Mouse (Mus musculus): ENCODE data around the gene Tspan9. TPM values are rescaled to one million over a fixed set of nuclear protein-coding genes. Genes with fewer than 3 reads are reported as not detected.
A peak's percentile ranks its signal among the peaks of the same experiment; 100 is the strongest.

The Tspan9 gene
- total and polyA plus RNA-seq, 2 experiments from 2014 or later = 105 to 332 TPM

GRCm38 (mm10) chr6:127987374-127987773, 156.0 kb downstream of the Tspan9 start:
- peak overlapping the region; percentile 96 for H3K27ac ChIP-seq (ENCODE audit: low read depth)
- no peak overlapping the region for H3K9ac ChIP-seq (replicated peaks; ENCODE audit: low read depth, low read length)
- 0 out of 2 replicates have a peak, but pooled peaks cover 4% of the 10 kb centered on the region for H3K36me3 ChIP-seq (replicated peaks; ENCODE audit: control insufficient read depth, insufficient read depth, low read length)
- no peak overlapping the region for H3K4me2 ChIP-seq (ENCODE audit: low read depth, low read length)
- 55% methylated on average over 14 of the region's 14 CpGs for WGBS
- no peak for TF ChIP-seq CTCF (IDR thresholded peaks at IDR 0.05; ENCODE audit: low read depth)
- TF ChIP-seq EP300 (IDR thresholded peaks at IDR 0.05; ENCODE audit: low read depth) = no peak
- no peaks in the 10 kb centered on the region for H3K9me3 ChIP-seq (replicated peaks; ENCODE audit: control insufficient read depth, low read length)
- peaks cover 64% of the 10 kb centered on the region for H3K4me1 ChIP-seq (ENCODE audit: control insufficient read depth, insufficient read depth)
- H3K27me3 ChIP-seq (ENCODE audit: control insufficient read depth, insufficient read depth, low read length) = no peaks in the 10 kb centered on the region
- no peak for ATAC-seq (ENCODE audit: insufficient read depth, low read depth)
- H3K4me3 ChIP-seq (ENCODE audit: low read depth, low read length) = no peak overlapping the region
- DNase-seq (ENCODE audit: low spot score) = peak; percentile 61

- no peak overlapping the region for H3K4me2 ChIP-seq (ENCODE audit: low read depth, low read length)
- 0 out of 2 replicates have a peak, but pooled peaks cover 3% of the 10 kb centered on the region for H3K36me3 ChIP-seq (replicated peaks; ENCODE audit: control insufficient read depth, insufficient read depth, low read length)
- DNase-seq (ENCODE audit: low spot score) (peak; percentile 83), ATAC-seq (ENCODE audit: insufficient read depth, low read depth) (peak; percentile 47)
- no peaks in the 10 kb centered on the region for H3K9me3 ChIP-seq (replicated peaks; ENCODE audit: control insufficient read depth, low read length)
- no peak overlapping the region for H3K9ac ChIP-seq (replicated peaks; ENCODE audit: low read depth, low read length)
- H3K27ac ChIP-seq (ENCODE audit: low read depth) = peak overlapping the region; percentile 96
- 20% methylated on average over 9 of the region's 9 CpGs for WGBS
- no peak overlapping the region for H3K4me3 ChIP-seq (ENCODE audit: low read depth, low read length)
- peaks cover 59% of the 10 kb centered on the region for H3K4me1 ChIP-seq (ENCODE audit: control insufficient read depth, insufficient read depth)
- no peak for TF ChIP-seq EP300 (IDR thresholded peaks at IDR 0.05; ENCODE audit: low read depth)
- no peak for TF ChIP-seq CTCF (IDR thresholded peaks at IDR 0.05; ENCODE audit: low read depth)
- no peaks in the 10 kb centered on the region for H3K27me3 ChIP-seq (ENCODE audit: control insufficient read depth, insufficient read depth, low read length)
Observed at GRCm38 (mm10) chr6:127986357-127986756, 157.0 kb downstream of the Tspan9 start.

- Histone ChIP-seq H3K4me3 (ENCODE audit: low read depth, low read length) (no peak overlapping the region), H3K27ac (ENCODE audit: low read depth) (peak overlapping the region; percentile 33), H3K9ac (replicated peaks; ENCODE audit: low read depth, low read length) (no peak overlapping the region), H3K9me3 (replicated peaks; ENCODE audit: control insufficient read depth, low read length) (no peaks in the 10 kb centered on the region), H3K36me3 (replicated peaks; ENCODE audit: control insufficient read depth, insufficient read depth, low read length) (peaks cover 3% of the 10 kb centered on the region; the same call in 1 of the 2 replicates), H3K27me3 (ENCODE audit: control insufficient read depth, insufficient read depth, low read length) (no peaks in the 10 kb centered on the region), H3K4me1 (ENCODE audit: control insufficient read depth, insufficient read depth) (peaks cover 35% of the 10 kb centered on the region), H3K4me2 (ENCODE audit: low read depth, low read length) (peak overlapping the region; percentile 11; the same call in 1 of the 2 replicates)
- ATAC-seq (ENCODE audit: insufficient read depth, low read depth) = 0 out of 2 replicates have a peak, but pooled peaks have one; percentile 1
- TF ChIP-seq EP300 (IDR thresholded peaks at IDR 0.05; ENCODE audit: low read depth) (no peak), CTCF (IDR thresholded peaks at IDR 0.05; ENCODE audit: low read depth) (no peak)
- no peak for DNase-seq (ENCODE audit: low spot score)
- 15% methylated on average over 8 of the region's 8 CpGs for WGBS
Observed at GRCm38 (mm10) chr6:127981176-127981575, 162.2 kb downstream of the Tspan9 start.

- 53% methylated on average over 11 of the region's 11 CpGs for WGBS
- H3K4me1 ChIP-seq (ENCODE audit: control insufficient read depth, insufficient read depth) = peaks cover 29% of the 10 kb centered on the region
Observed at GRCm38 (mm10) chr6:127980381-127981045, 162.9 kb downstream of the Tspan9 start.

GRCm38 (mm10) chr6:127979831-127980230, 163.6 kb downstream of the Tspan9 start:
- DNase-seq (ENCODE audit: low spot score) (no peak), ATAC-seq (ENCODE audit: insufficient read depth, low read depth) (no peak)
- WGBS = 98% methylated on average over 5 of the region's 5 CpGs
- no peak overlapping the region for H3K4me3 ChIP-seq (ENCODE audit: low read depth, low read length)
- H3K27me3 ChIP-seq (ENCODE audit: control insufficient read depth, insufficient read depth, low read length) = no peaks in the 10 kb centered on the region
- H3K4me1 ChIP-seq (ENCODE audit: control insufficient read depth, insufficient read depth) = peaks cover 32% of the 10 kb centered on the region
- TF ChIP-seq EP300 (IDR thresholded peaks at IDR 0.05; ENCODE audit: low read depth) (no peak), CTCF (IDR thresholded peaks at IDR 0.05; ENCODE audit: low read depth) (no peak)
- H3K9me3 ChIP-seq (replicated peaks; ENCODE audit: control insufficient read depth, low read length) = no peaks in the 10 kb centered on the region
- no peak overlapping the region for H3K4me2 ChIP-seq (ENCODE audit: low read depth, low read length)
- H3K9ac ChIP-seq (replicated peaks; ENCODE audit: low read depth, low read length) = no peak overlapping the region
- no peak overlapping the region for H3K27ac ChIP-seq (ENCODE audit: low read depth)
- H3K36me3 ChIP-seq (replicated peaks; ENCODE audit: control insufficient read depth, insufficient read depth, low read length) = peaks cover 3% of the 10 kb centered on the region; the same call in 1 of the 2 replicates

More at GRCm38 (mm10) chr6:127980381-127981045, 162.9 kb downstream of the Tspan9 start:
- H3K36me3 ChIP-seq (replicated peaks; ENCODE audit: control insufficient read depth, insufficient read depth, low read length) = peaks cover 3% of the 10 kb centered on the region; the same call in 1 of the 2 replicates
- no peaks in the 10 kb centered on the region for H3K27me3 ChIP-seq (ENCODE audit: control insufficient read depth, insufficient read depth, low read length)
- no peak for DNase-seq (ENCODE audit: low spot score)
- peak overlapping the region; percentile 33 for H3K27ac ChIP-seq (ENCODE audit: low read depth)
- TF ChIP-seq EP300 (IDR thresholded peaks at IDR 0.05; ENCODE audit: low read depth) = no peak
- TF ChIP-seq CTCF (IDR thresholded peaks at IDR 0.05; ENCODE audit: low read depth) = no peak
- H3K4me2 ChIP-seq (ENCODE audit: low read depth, low read length) = no peak overlapping the region
- ATAC-seq (ENCODE audit: insufficient read depth, low read depth) = no peak
- no peaks in the 10 kb centered on the region for H3K9me3 ChIP-seq (replicated peaks; ENCODE audit: control insufficient read depth, low read length)
- no peak overlapping the region for H3K9ac ChIP-seq (replicated peaks; ENCODE audit: low read depth, low read length)
- no peak overlapping the region for H3K4me3 ChIP-seq (ENCODE audit: low read depth, low read length)
